Mouse (Mus musculus) heart, postnatal 14 days (tissue): ENCODE data around the gene Ctdspl. TPM values are rescaled to one million over a fixed set of nuclear protein-coding genes. Genes with fewer than 3 reads are reported as not detected.

ENCODE experiments used
- DNase-seq, 2 experiments: peaks; one replicate each; pipeline ENCODE4 v3.0.0; 2021 to 2022
- intact Hi-C: fragments of 180-260 bp; cut with DNase I; formaldehyde crosslinking; loops from one replicate; pipeline ENCODE4 v1.15.1; 2025
- microRNA-seq, 2 experiments: library from miRNA; unstranded; fragments of <30 nt; microRNA quantifications; one replicate each; pipeline ENCODE4 v1.2.0; 2021 to 2022
- total RNA-seq, 2 experiments: library from RNA; stranded (reverse); gene quantifications; 2 replicates each; pipeline ENCODE4 v1.2.3; 2021

The Ctdspl gene
- total RNA-seq, 2 experiments from 2014 or later: 12.3 to 13.7 TPM

DNA sequence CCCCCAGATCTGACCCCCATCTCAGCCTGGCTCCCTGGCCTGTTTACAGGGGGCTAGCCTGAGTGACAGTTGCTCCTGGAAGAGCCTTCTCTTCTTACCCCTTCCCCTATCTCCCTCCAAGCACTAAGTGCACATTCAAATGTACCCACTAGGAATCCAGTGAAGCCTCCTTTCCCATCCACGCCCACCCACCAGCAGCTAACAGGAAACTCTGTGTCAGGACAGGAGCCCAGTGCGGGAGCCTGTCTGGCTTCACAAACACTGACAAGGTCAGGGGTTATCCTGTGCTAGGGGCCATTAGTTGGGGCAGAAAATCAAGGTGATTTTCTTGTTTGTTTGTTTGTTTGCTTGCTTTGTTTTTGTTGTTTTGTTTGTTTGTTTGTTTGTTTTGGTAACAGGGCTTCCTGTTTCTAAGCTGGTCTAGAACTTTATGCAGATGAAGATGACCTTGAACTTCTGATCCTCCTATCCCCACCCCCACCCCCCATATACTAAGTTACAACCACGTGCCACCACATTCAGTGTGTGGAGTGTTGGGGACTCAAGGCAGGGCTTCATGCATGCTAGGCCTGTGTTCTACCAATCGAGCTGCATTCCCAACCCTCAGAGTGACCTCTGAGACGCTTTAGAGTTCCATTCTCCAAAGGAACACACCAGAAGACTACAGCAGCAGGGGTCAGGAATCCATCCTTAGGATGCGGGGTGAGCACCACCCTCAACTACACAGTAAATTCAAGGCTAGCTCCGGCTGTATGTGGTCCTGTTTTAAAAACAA, 156.6 kb downstream of the Ctdspl start:
- intact Hi-C loops: no loop called here
- DNase-seq: no peak

DNA sequence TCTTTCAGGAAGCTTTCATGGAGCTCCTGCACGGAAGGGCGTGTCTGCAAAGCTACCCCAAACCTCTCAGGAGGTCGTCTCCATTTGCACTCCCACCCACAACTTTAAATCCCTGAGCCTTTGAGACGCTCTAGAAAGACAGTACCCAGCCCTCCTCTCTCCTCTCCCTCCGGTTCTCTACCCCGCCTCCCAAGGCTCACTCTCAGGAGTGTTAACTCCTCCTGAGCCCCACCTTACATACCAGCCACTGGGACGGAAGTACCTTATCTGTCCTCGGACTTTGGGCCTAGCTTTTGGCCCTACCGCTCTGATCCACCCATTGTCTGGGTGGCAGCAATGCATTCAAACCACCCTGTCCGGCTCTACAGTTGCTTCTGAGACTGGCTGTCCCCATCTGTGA, 157.7 kb downstream of the Ctdspl start:
- intact Hi-C loops: no loop called here
- no peak for DNase-seq

DNA sequence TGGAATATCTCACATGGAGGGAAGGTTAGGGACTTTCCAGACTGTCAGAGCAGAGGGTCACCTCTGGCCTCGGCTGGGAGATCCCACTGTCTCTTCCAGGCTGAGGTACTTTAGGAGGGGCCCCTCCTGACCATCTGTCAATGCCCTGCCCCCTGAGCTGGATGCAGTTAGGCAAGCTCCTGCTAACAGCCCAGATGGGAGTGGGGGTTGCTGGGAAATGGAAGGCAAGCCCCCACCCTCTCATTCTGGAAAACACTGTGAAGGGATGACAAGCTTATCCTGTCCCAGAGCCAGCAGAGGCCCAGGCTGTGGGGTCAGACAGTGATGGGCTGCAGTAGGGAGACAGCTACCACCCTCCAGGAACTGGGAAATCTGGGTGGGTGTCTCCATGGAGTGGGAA, 160.2 kb downstream of the Ctdspl start:
- intact Hi-C loops: no loop called here
- DNase-seq: no peak

DNA sequence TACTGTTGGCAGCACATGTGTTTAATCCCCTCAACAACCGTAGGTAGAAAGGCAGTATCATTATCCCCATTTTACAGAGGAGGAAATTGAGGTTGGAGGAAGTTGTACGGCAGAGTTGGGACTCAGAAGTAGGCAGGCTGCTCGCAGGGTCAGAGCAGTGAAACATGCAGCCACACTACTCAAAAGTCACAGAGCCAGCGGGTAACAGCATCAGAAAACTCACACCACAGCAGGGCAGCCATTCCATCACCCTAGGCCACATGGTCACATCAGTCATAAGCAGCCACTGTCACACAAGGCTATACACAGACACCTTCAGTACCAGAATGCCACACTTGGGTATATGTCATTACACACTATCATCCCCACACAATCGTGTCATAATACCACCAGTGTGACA, 161.1 kb downstream of the Ctdspl start:
- no peak for DNase-seq
- intact Hi-C loops: no loop called here

DNA sequence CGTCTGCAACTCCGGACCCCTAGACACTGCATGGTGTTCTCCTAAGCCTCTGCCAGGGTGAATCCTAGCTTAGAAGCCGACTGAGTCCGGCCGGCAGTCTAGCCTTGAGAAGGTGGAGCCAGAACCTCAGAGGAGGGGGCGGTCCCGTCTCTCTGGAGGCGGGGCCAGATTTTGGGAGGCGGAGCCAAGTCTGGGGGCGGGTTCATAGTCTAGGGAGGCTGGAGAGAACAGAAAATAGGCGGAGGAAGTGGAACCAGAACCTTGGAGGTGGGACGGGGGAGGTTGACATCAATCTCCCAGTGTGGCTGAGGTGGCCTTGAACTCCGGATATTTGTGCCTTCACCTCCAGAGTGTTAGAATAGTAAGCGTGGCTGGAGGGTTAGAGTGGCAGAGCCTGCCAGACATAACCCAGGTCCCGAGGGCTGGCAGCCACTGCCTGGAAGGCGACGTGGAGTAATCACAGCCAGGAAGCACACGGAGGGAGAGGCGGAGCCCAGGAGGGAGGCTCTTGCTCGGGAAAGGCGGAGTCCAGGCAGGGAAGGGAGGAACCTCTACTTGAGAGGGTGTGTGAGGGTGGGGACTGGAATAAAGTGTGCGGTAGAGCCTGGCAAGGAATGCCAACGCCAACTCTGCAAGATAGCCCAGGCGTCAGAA, 162.0 kb downstream of the Ctdspl start:
- intact Hi-C loops: no loop called here
- DNase-seq: peak; percentile 81 to 91

DNA sequence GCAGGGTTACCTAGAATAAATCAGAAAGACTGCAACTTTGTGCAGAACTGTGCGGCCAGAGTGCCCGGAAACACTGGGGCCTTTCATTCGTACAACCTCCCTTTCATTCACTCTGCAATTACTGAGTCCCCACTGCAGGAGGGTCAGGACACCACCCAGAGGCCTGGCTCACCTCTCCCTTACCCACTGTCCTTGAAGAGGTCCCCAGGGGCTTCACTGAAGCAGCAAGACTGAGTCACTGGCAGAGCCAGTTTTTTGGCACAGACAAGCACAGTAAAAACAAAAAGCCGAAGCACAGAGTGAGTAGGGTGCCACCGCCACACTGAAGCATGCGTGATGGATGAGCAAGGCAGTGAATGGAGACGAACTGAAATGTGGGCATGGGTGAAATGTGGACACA, 163.2 kb downstream of the Ctdspl start:
- intact Hi-C loops: no loop called here
- DNase-seq: no peak

DNA sequence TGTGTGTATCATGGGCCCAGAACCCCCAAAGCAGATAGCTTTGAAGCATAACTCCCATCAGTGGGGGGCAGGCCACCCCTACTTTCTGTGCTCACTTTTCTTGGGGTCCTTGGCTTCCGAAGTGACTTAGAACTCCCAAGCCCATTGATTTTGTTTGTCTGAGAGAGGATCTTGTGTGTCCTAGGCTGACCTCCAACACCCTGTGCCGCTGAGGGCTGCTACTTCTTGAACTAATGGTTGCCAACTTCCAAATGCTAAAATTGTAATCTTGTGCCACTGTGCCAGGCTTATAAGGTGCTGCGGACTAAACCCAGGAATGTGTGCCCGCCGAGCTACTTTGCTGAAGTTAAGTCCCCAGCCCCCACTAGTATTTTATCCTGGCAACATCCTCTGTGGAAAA, 164.2 kb downstream of the Ctdspl start:
- no peak for DNase-seq
- intact Hi-C loops: no loop called here

DNA sequence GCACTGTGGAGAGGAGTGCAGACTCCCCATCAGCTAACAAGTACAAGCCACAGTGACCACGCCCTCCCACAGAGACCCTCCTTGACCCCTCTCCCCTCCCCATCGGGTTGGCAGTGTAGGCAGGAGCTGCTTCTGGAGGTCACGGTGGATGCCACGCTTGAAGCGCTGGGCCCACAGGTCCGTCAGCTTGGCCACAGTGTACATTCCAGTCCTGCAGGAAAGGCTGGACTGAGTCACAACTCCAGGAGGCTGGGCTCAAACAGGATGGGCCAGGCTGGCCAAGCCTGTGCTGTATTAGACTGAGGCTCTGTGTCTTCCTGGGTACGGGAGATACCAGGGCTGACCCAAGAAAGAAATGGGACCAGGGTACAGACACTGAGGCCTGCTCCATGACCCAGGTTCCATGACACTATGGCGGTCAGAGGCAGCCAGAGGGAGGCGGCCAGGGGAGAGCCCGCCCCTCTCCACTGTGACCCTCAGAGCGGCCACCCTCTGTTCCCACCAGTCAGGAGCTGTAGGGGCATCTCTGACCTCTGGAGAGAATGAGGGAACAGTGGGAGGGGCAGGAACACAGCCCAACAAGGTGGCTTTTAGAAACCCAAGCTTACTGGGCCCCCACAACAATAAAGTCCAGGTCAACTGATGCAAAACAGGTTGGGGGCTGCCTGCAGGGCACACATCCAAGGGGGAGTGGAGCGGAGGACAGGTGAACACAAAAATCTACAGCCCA, 165.5 kb downstream of the Ctdspl start:
- intact Hi-C loops: no loop called here
- DNase-seq: no peak

DNA sequence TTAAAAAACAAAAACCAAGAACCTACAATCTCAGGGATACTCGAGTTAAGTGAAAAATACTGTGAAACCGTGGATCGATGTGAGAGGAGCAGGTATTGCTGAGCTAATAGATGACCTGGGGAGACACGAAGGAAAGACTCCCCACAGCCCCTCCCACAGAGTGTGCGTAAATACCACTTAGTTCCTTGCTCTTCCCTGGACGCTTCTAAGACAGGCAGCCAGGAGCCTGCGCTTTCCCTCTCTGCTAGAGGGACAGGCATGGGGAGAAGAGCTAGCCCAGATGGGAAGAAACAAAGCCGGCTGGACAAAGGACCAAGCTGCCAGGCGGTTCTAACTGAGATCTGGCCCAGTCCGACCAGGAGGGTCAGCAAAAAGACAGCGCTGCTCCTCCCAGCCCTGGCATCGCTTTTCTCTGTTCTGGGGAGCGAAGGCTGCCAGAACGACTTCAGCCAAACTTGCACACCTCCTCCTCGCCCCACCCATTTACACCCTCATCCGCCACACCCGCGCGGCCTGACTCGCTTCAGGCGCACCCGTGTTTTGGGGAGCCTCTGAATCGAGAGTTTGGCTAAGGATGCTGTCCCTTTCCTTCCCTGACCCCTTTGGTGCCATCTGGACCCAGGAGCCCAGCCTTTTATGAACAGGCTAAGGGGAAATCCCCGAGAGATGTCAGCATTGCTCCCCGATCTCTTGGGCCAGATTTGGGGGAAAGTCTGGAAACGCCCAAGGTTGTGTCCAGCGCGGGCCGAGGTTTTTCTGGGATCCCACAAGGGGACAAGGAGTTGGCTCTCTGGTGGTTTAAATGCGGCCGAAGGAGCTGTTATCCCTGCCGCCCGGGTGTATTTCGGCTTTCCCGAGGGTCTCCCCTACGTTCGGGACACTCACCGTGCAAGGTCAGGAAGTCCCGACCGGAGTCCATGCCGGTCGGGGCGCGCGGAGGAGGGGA, 166.5 kb downstream of the Ctdspl start:
- intact Hi-C loops: no loop called here
- DNase-seq: peak; percentile 54 to 55

Small RNA genes within 50 kb of the gene (microRNA-seq; reads per million reads assigned to microRNA genes)
- 3.0 to 12.1 reads per million in 2 experiments for gene Mir26a-1

Other genes starting within 250 kb of the Ctdspl start
- 1 to 10 TPM in 1 of 2 experiments, under 1 TPM in 1; 0.74 to 1.4 TPM for gene Vill, start 126.3 kb downstream of the Ctdspl start, total RNA-seq
- 10 to 100 TPM; 14.2 to 18.6 TPM for gene Plcd1, start 167.0 kb downstream of the Ctdspl start, total RNA-seq
- under 1 TPM; 0.34 to 0.65 TPM for gene Dlec1, start 176.0 kb downstream of the Ctdspl start, total RNA-seq
- 1 to 10 TPM; 1.3 to 2.6 TPM for gene Acaa1b, start 230.6 kb downstream of the Ctdspl start, total RNA-seq
- gene Gm47289, start 232.7 kb downstream of the Ctdspl start, total RNA-seq: not detected